Mouse (Mus musculus): ENCODE measurements around the gene Ces2h. TPM values are rescaled to one million over a fixed set of nuclear protein-coding genes. Genes with fewer than 3 reads are reported as not detected.

Gene Ces2h
- polyA plus RNA-seq, 3 experiments from 2014 or later: not detected

Other genes with a start within 250 kb of the Ces2h start
- under 1 TPM in 1 of 3 experiments, not detected in 2; 0.13 TPM for gene Ces2b, start 169.3 kb upstream of the Ces2h start, polyA plus RNA-seq (2017; shearing (Covaris generic))
- 10 to 100 TPM; 13.5 to 37.4 (median 35.5) TPM for gene Ces2c, start 153.8 kb upstream of the Ces2h start, polyA plus RNA-seq (2017; shearing (Covaris generic))
- not detected for gene Ces2e, start 74.6 kb upstream of the Ces2h start, polyA plus RNA-seq (2017; shearing (Covaris generic))
- gene Ces2f, start 53.5 kb upstream of the Ces2h start, polyA plus RNA-seq (2017; shearing (Covaris generic)): not detected
- under 1 TPM in 1 of 3 experiments, not detected in 2; 0.78 TPM for gene Ces2g, start 39.1 kb upstream of the Ces2h start, polyA plus RNA-seq (2017; shearing (Covaris generic))
- gene Ces3a, start 47.7 kb downstream of the Ces2h start, polyA plus RNA-seq (2017; shearing (Covaris generic)): not detected
- gene Ces3b, start 82.9 kb downstream of the Ces2h start, polyA plus RNA-seq (2017; shearing (Covaris generic)): not detected
- gene Ces4a, start 130.9 kb downstream of the Ces2h start, polyA plus RNA-seq (2017; shearing (Covaris generic)): not detected
- 10 to 100 TPM; 34.4 to 53.8 (median 42.1) TPM for gene Cbfb, start 169.8 kb downstream of the Ces2h start, polyA plus RNA-seq (2017; shearing (Covaris generic))
- gene D230025D16Rik, start 224.3 kb downstream of the Ces2h start, polyA plus RNA-seq (2017; shearing (Covaris generic)): 10 to 100 TPM; 11.1 to 14.6 (median 12.1) TPM